Mouse (Mus musculus) left cerebral cortex, postnatal 4 days (tissue): Measurements from ENCODE around the gene Selenok. TPM values are rescaled to one million over a fixed set of nuclear protein-coding genes. Genes with fewer than 3 reads are reported as not detected.
A peak's percentile ranks its signal among the peaks of the same experiment; 100 is the strongest.

Experiments used
- DNase-seq: peaks from one replicate; pipeline ENCODE4 v3.0.0-alpha.2; 2022
- intact Hi-C: fragments of 180-260 bp; cut with DNase I; formaldehyde crosslinking; loops from one replicate; pipeline ENCODE4 v1.15.1; 2025
- total RNA-seq, 2 experiments: library from RNA; stranded (reverse); gene quantifications; 2 replicates each; pipeline ENCODE4 v1.2.3; 2021

Selenok gene
- total RNA-seq: 100 to 1,000 TPM; 105 to 123 TPM

DNA sequence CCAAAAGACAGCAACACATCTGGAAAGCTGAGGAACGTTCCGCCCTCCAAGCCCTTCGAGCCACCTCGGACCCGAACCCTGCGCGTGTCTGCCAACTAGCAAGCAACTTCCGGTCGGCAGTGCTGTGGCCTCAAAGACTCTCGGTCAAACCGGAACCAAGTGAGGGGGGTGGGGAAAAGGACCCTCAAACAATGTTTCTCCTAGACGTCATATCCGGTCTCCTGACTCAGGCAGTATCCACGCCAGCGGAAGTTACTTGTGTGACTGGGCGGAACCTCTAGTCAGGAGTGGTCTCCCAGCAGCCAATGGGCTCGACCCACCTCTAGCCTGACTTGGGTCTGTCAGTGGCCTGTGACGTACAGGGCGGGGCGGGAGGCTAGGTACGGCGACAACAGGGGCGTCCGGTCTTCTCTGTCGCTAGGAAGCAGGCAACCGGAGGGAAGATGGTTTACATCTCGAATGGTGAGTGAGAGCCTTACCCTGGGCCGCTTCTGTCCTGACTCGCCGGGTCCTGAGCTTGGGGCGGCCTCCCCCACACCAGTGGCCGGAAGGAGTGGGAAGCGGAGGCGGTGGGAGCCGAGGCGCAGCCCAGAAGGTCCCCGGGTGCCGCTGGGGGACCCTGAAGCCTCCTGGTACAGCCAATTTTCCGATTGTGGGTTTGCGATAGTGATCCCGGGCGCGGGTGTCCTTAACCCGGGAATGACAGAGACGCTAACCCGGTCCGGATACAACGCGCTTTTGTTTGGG lies at the start of gene Selenok:
Gene Selenok (plus strand): TSS at position 234 of the 747 bp plus-strand sequence.
- intact Hi-C loops: no loop called here
- peak; percentile 94 for DNase-seq

GRCm38 (mm10) chr14:29928966-29929365 lies 39.1 kb upstream of the Selenok start:
- no peak for DNase-seq

GRCm38 (mm10) chr14:29935516-29935915 lies 32.6 kb upstream of the Selenok start:
- DNase-seq: peak; percentile 48
- intact Hi-C loops: loop anchor here (5.0 to 10.0 kb wide), 2 partner anchors 213 to 491 kb away; partner anchors contain the start of gene Cacna2d3

More at GRCm38 (mm10) chr14:29928966-29929365, 39.1 kb upstream of the Selenok start:
- intact Hi-C loops: no loop called here

DNA sequence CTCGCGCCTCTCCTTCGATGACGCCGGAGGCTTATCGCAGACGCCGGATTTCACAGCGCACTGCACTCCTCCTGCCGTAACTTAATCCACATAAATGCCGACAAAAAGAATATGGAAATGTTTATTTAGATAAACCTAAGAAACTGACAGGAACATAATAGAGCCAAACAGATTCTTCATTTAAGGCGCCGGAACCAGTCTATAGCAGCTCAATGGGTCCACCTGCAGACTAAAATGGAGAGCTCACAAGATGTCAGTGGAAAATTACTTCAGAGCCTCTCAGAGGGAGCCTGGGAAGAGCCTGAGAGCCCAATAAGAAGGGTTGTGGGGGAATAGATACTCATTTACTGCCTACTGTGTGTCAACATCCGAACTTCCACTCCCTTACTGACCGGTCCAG lies 30.6 kb upstream of the Selenok start:
- DNase-seq: no peak
- intact Hi-C loops: loop anchor here (5.0 to 10.0 kb wide), 2 partner anchors 215 to 493 kb away; partner anchors contain the start of gene Cacna2d3

DNA sequence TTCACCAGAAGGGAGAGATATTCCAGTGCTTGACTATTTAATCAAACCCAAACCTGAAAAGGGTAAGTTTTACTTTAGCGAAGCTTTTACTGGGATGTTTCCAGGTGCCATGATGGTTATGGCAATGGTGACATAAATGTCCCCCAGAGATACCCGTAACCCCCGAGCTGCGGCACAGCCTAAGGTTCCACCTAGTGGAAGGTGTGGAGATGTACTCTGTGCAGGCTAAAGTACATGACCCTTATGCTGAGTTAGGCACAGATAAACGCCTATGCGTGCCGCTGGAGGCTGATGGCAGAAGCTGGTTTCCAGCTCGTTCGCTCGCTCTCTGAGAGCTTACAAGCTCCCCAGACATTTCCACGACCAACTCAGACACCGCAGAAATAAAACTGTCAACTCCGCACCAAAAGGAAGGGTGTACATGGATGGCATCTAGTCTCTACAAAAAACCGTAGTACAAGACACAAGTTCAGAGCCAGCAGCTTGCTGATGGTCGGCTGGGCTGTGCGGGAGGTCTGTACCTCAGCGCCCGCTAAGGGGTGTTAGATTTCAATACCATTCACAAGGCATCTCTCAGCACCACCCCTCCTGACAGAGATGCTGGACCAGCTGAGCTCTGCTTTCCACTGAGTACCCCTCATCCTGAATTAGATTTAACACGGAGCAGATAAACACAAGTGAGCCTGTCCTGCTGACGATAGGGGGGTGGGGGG lies 28.4 kb upstream of the Selenok start:
- intact Hi-C loops: loop anchor here (5.0 to 10.0 kb wide), 2 partner anchors 217 to 495 kb away; partner anchors contain the start of gene Cacna2d3

GRCm38 (mm10) chr14:29940313-29940812 lies 27.7 kb upstream of the Selenok start:
- intact Hi-C loops: no loop called here
- no peak for DNase-seq

More for the DNA sequence above, 28.4 kb upstream of the Selenok start:
- DNase-seq: no peak

- intact Hi-C loops: no loop called here
- DNase-seq: peak; percentile 44
These were observed 27.2 kb upstream of the Selenok start for GRCm38 (mm10) chr14:29940877-29941276.

DNA sequence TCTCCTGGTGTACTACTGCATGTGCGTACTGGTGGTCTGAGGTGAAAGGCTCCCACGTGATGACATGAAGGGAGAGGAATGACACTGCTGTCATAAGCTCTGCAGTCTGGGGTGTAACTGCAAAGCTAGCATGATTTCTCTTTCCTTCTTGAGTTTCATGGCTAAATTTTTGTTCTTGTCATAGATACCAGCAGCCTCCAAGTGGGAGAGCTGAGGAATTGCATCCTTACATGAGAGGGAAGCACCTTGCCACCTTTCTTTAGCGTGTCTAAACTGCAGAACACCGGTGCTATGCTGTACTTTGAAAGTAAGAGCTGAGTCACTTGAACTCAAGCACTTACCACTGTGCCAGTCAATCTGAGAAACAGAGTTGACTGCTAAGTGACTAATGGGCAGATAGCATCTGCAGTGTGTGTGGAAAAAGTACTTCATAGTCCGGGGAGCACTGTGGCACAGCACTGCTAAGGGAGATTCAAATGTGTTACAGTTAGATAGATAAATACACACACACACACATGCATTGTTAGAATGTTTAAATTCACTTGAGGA lies 21.3 kb upstream of the Selenok start:
- no peak for DNase-seq
- intact Hi-C loops: no loop called here

GRCm38 (mm10) chr14:29950805-29951204 lies 17.3 kb upstream of the Selenok start:
- intact Hi-C loops: no loop called here
- DNase-seq: no peak

DNA sequence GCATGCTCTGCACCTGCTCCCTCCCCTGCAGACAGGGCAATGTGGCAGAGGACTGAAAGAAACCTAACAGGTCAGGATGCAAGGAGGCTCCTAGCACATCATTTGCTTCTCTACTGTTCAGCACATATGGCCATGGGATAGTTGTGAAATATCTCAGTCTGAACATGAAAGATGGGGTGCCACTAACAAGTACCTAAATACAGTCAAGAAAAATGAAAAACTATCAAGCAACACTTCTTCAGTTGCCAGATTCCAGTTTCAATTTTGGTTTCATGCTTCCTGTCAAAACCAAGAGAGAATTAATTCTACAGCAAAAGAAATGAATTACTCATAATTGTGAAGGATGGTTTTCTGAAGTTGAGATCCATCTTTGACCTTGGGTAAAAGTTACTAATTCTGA lies 10.7 kb upstream of the Selenok start:
- intact Hi-C loops: no loop called here
- no peak for DNase-seq

GRCm38 (mm10) chr14:29967611-29968010 lies 497 bp upstream of the Selenok start:
- intact Hi-C loops: no loop called here

DNA sequence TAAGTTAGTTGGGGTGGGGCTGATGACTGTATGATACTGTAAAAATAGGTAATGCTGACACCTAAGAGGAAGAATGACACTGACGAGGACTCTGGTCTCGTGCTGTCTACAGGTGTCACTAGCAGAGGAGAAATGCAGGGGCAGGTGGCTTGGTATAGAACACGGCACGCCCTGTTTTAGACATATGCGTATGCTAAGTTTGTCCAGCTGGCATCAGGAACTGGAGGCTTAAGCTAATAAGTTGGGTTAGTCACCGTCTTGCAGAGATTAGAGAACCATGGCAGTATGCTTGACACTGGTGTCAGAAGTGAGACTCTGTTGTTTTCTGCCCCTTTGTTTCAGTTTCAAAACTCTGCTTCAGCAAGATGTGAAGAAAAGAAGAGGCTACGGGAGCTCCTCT lies 3.3 kb downstream of the Selenok start:
- DNase-seq: no peak
- intact Hi-C loops: no loop called here

More at GRCm38 (mm10) chr14:29967611-29968010, 497 bp upstream of the Selenok start:
- DNase-seq: no peak

DNA sequence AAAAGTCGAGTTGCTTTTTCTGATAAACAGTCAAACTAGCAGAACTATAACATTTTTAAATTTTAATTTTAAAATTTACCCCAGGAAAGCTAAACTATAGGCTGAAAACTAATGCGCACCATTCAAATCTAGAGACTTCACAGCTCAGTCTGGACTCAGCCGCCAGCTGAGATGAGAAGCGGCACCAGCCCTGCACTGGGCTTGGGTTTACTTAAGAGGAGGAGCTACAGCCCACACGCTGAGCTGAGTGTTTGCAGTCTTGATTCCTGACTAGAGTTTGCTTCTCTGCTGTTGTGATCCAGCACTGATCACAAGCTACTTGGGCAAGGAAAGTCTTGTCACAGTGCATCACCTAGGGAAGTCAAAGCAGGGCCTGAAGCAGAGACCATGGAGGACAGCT lies 3.9 kb downstream of the Selenok start:
- DNase-seq: no peak
- intact Hi-C loops: no loop called here

DNA sequence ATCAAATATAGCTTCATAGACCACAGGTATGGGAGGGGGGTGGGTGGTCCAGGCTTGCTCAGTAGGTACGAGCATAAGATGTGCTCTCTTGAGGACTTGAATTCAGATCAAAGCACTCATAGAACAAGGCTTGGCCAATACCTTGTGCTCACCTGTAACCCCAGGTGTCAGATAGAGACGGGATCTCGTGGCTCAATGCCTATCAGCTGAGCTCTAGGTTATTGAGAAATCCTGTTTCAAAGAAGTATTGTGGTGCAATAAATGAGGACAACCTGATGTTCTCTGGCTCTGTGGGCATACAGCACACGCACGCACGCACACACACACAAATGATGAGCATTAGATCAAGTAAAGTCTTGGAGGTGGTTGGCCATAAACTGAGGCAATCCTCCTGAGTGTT lies 8.8 kb downstream of the Selenok start:
- no peak for DNase-seq
- intact Hi-C loops: no loop called here

DNA sequence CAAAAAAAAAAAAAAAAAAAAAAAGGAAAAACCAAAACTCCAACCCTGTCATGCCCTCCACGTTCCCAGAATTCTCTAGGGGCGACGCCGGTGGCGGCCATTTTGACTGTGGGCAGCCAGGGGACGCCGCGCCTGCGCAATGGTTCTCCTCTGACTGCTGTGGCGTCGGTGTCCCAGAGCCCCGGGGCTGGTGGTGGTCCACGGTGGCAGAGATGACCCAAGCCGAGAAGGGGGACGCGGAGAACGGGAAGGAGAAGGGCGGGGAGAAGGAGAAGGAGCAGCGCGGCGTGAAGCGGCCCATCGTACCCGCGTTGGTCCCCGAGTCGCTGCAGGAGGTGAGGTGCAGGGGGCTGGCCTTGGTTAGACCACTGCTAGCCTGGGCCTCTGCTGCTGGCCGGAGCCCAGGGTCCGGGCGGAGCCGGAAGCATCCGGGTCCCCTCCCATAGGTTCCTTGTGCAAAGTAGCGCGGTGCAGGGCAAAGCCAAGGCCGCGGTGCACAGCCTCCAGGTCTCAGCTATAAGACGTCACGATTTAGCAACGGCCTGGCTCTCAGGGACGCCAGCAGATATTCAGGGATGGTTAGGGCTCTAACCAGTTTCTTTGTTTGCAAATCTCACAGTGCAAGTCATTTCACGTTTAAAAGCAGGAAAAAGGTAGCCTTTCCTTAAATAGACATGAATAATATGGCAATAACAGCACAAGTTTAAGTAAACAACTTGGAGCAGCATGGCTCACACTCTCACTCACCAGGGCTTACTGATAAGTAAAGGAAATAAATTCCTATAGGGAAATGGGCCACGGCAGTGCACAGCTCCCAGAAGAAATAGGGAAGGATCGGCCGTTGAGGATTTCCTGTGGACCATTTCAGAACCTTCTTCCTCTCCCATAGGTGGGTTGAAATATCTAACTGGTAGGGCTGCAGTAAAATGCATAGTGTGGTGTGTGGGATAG lies 10.4 kb downstream of the Selenok start, which contains the start of gene Actr8:
Gene Actr8 (plus strand): TSS at position 84 of the 951 bp plus-strand sequence.
- peak; percentile 97 for DNase-seq
- intact Hi-C loops: no loop called here

GRCm38 (mm10) chr14:29980447-29981205 lies 12.5 kb downstream of the Selenok start:
- intact Hi-C loops: loop anchor here (10.0 kb wide), 1 partner anchor 504 kb away; no protein-coding TSS in a partner anchor
- DNase-seq: peak; percentile 26

- no peak for DNase-seq
- intact Hi-C loops: loop anchor here (10.0 kb wide), 1 partner anchor 499 kb away; no protein-coding TSS in a partner anchor
These were observed 18.0 kb downstream of the Selenok start for GRCm38 (mm10) chr14:29986096-29986495.

- no peak for DNase-seq
- intact Hi-C loops: loop anchor here (10.0 kb wide), 1 partner anchor 498 kb away; no protein-coding TSS in a partner anchor
These were observed 19.2 kb downstream of the Selenok start for GRCm38 (mm10) chr14:29987276-29987675.

- no peak for DNase-seq
- intact Hi-C loops: loop anchor here (10.0 kb wide), 1 partner anchor 497 kb away; no protein-coding TSS in a partner anchor
These were observed 19.6 kb downstream of the Selenok start for GRCm38 (mm10) chr14:29987739-29988138.
